Mouse (Mus musculus) lung, postnatal 0 days (tissue): ENCODE data around the gene Abca3.

Source experiments
- CTCF ChIP-seq: IDR thresholded peaks from 2 replicates; pipeline ENCODE4 v1.5.1; 2016; ENCODE audit warnings: antibody characterized with exemption, mild to moderate bottlenecking
- EP300 ChIP-seq: IDR thresholded peaks from 2 replicates; pipeline ENCODE4 v1.6.1; 2016; ENCODE audit warnings: antibody characterized with exemption, mild to moderate bottlenecking, control low read depth

DNA sequence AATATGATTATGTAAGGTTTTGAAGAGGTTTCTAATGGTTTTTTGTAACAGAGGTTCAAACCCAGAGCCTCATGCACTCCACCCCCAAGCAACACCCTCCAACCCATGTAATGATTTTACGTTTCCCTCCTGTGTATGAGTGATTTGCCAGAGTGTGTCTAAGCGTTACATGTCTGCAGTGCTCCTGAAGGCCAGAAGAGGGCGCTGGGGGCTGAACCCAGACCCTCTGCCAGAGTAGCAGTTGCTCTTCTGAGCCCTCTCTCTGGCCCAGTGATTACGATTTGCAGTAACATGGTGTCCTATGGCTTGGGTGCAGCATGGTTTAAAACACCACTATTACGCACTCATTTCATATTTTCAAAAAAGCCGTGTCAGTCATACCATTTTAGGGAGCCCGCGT, 39.4 kb downstream of the Abca3 start:
- TF ChIP-seq CTCF (peak; percentile 66), EP300 (no peak)
